In genomic region chr2:73660566-73661134, GRCm38 (mm10) we compare ENCODE assay signal across 8 mouse cellular contexts.
DNase-seq lines count a peak whose midpoint lies in the region; ATAC-seq and TF ChIP-seq lines count a peak whose summit lies in the region.

No protein-coding gene starts in this region.

- TF ChIP-seq POLR2A in MEL (IDR thresholded peaks at IDR 0.05; ENCODE audit: control insufficient read depth in 1 of 2, insufficient read depth in 1 of 2, low read depth in 1 of 2, low read length in 2 of 2, poor library complexity in 1 of 2), result no peak

- peak overlapping the region; percentile 69 for H3K4me2 ChIP-seq in heart, embryonic 15.5 days
- H3K4me2 ChIP-seq in forebrain, embryonic 15.5 days (replicated peaks), result peak overlapping the region; percentile 27; the same call in 1 of the 2 replicates
- H3K4me2 ChIP-seq in midbrain, embryonic 12.5 days (replicated peaks), result peak overlapping the region; percentile 39

- no peak for ATAC-seq in heart, embryonic 15.5 days (replicated peaks; ENCODE audit: insufficient number of reproducible peaks, insufficient read depth, low FRiP score, low read depth)
- ATAC-seq in forebrain, embryonic 15.5 days (replicated peaks), result peak; percentile 47; the same call in 1 of the 2 replicates
- peak; percentile 17; the same call in 1 of the 2 replicates for ATAC-seq in midbrain, embryonic 12.5 days (ENCODE audit: low FRiP score, low read depth)

- no peak for DNase-seq in heart, adult 18-20 months
- DNase-seq in MEL (ENCODE audit: low read depth, low spot score), result no peak
- DNase-seq in spleen, adult 18-20 months, result no peak
- DNase-seq in adrenal gland, postnatal 36 days, result no peak
- DNase-seq in retina, postnatal 1 day, result no peak

- TF ChIP-seq EP300 in MEL (IDR thresholded peaks at IDR 0.05; ENCODE audit: low read depth in 1 of 2, low read length in 2 of 2), result no peak

- TF ChIP-seq RAD21 in MEL (IDR thresholded peaks at IDR 0.05; ENCODE audit: low read depth, low read length), result no peak

- no peak overlapping the region for H3K27ac ChIP-seq in heart, embryonic 15.5 days
- no peak overlapping the region for H3K27ac ChIP-seq in MEL (ENCODE audit: control insufficient read depth, low read depth, low read length)
- no peak overlapping the region for H3K27ac ChIP-seq in forebrain, embryonic 15.5 days (replicated peaks)
- peak overlapping the region; percentile 63 for H3K27ac ChIP-seq in midbrain, embryonic 12.5 days (replicated peaks)

- no peak overlapping the region for H3K9ac ChIP-seq in heart, embryonic 15.5 days
- H3K9ac ChIP-seq in MEL (ENCODE audit: control insufficient read depth, low read depth, low read length, poor library complexity, severe bottlenecking), result peak overlapping the region; percentile 7
- H3K9ac ChIP-seq in forebrain, embryonic 15.5 days (replicated peaks), result no peak overlapping the region
- H3K9ac ChIP-seq in midbrain, embryonic 12.5 days (replicated peaks), result no peak overlapping the region

- 87% methylated on average over 11 of the region's 11 CpGs for whole genome bisulfite sequencing in heart, embryonic 15.5 days
- 87% methylated on average over 11 of the region's 11 CpGs for WGBS in forebrain, embryonic 15.5 days
- 88% methylated on average over 11 of the region's 11 CpGs for WGBS in midbrain, embryonic 12.5 days

- H3K4me1 ChIP-seq in heart, embryonic 15.5 days (replicated peaks), result peaks cover 20% of the 10 kb centered on the region
- no peaks in the 10 kb centered on the region for H3K4me1 ChIP-seq in MEL (ENCODE audit: control insufficient read depth in 1 of 2, insufficient read depth in 2 of 2, low read length in 2 of 2)
- peaks cover 30% of the 10 kb centered on the region for H3K4me1 ChIP-seq in forebrain, embryonic 15.5 days
- peaks cover 38% of the 10 kb centered on the region for H3K4me1 ChIP-seq in midbrain, embryonic 12.5 days

- no peak for TF ChIP-seq CTCF in MEL (IDR thresholded peaks at IDR 0.05 in 2 of 3, conservative IDR thresholded peaks at IDR 0.05 in 1 of 3; ENCODE audit: control insufficient read depth in 1 of 3, insufficient read depth in 1 of 3, low read depth in 2 of 3, low read length in 3 of 3, poor library complexity in 1 of 3, severe bottlenecking in 1 of 3)

- no peaks in the 10 kb centered on the region for H3K36me3 ChIP-seq in heart, embryonic 15.5 days
- no peaks in the 10 kb centered on the region for H3K36me3 ChIP-seq in MEL (ENCODE audit: control insufficient read depth in 1 of 2, insufficient read depth in 2 of 2, low read length in 2 of 2)
- no peaks in the 10 kb centered on the region for H3K36me3 ChIP-seq in forebrain, embryonic 15.5 days
- no peaks in the 10 kb centered on the region for H3K36me3 ChIP-seq in midbrain, embryonic 12.5 days

- H3K9me3 ChIP-seq in heart, embryonic 15.5 days (replicated peaks), result no peaks in the 10 kb centered on the region
- no peaks in the 10 kb centered on the region for H3K9me3 ChIP-seq in MEL (replicated peaks; ENCODE audit: insufficient read depth, low read length)
- H3K9me3 ChIP-seq in forebrain, embryonic 15.5 days, result no peaks in the 10 kb centered on the region
- no peaks in the 10 kb centered on the region for H3K9me3 ChIP-seq in midbrain, embryonic 12.5 days

- H3K4me3 ChIP-seq in heart, embryonic 15.5 days, result peak overlapping the region; percentile 44
- peak overlapping the region; percentile 13 to 21; a peak in 2 of 4 replicates for H3K4me3 ChIP-seq in MEL (ENCODE audit: control insufficient read depth in 1 of 2, insufficient read depth in 1 of 2, low read depth in 2 of 2, low read length in 2 of 2)
- H3K4me3 ChIP-seq in forebrain, embryonic 15.5 days, result no peak overlapping the region
- H3K4me3 ChIP-seq in midbrain, embryonic 12.5 days, result 0 out of 2 replicates have a peak overlapping the region, but pooled peaks have one; percentile 7

- no peaks in the 10 kb centered on the region for H3K27me3 ChIP-seq in heart, embryonic 15.5 days
- no peaks in the 10 kb centered on the region for H3K27me3 ChIP-seq in MEL (ENCODE audit: control insufficient read depth in 1 of 2, insufficient read depth in 2 of 2, low read length in 2 of 2)
- H3K27me3 ChIP-seq in forebrain, embryonic 15.5 days, result no peaks in the 10 kb centered on the region
- no peaks in the 10 kb centered on the region for H3K27me3 ChIP-seq in midbrain, embryonic 12.5 days

- no peaks in the 10 kb centered on the region for H3K79me2 ChIP-seq in MEL (ENCODE audit: control insufficient read depth, insufficient read depth, low read length, poor library complexity)

TF ChIP-seq in MEL, 35 proteins besides CTCF, POLR2A, EP300 and RAD21:
- TF ChIP-seq GABPA (IDR thresholded peaks at IDR 0.05; ENCODE audit: low read depth, low read length) (no peak), MYB (IDR thresholded peaks at IDR 0.05; ENCODE audit: low read depth, low read length) (no peak), MEF2A (IDR thresholded peaks at IDR 0.05; ENCODE audit: extremely low read depth, insufficient replicate concordance, low read depth, low read length, poor library complexity, severe bottlenecking) (no peak), NELFE (IDR thresholded peaks at IDR 0.05; ENCODE audit: low read depth, low read length) (no peak), RCOR1 (IDR thresholded peaks at IDR 0.05; ENCODE audit: low read depth, low read length) (no peak), SIN3A (IDR thresholded peaks at IDR 0.05; ENCODE audit: low read length) (no peak), MAZ (IDR thresholded peaks at IDR 0.05; ENCODE audit: low read depth, low read length) (no peak), MAX (IDR thresholded peaks at IDR 0.05; ENCODE audit: low read length) (no peak), CHD1 (IDR thresholded peaks at IDR 0.05; ENCODE audit: low read depth, low read length) (no peak), TBP (IDR thresholded peaks at IDR 0.05; ENCODE audit: low read depth, low read length) (no peak), ZMIZ1 (IDR thresholded peaks at IDR 0.05; ENCODE audit: low read depth, low read length) (no peak), KAT2A (conservative IDR thresholded peaks at IDR 0.05; ENCODE audit: low read depth, low read length) (no peak), MAFK (IDR thresholded peaks at IDR 0.05; ENCODE audit: borderline replicate concordance, low read depth, low read length) (no peak), USF1 (IDR thresholded peaks at IDR 0.05; ENCODE audit: low read depth, low read length) (no peak), TAL1 (IDR thresholded peaks at IDR 0.05; ENCODE audit: low read length) (no peak), POLR2AphosphoS2 (IDR thresholded peaks at IDR 0.05; ENCODE audit: low read length) (no peak), TCF12 (IDR thresholded peaks at IDR 0.05; ENCODE audit: low read depth, low read length) (no peak), NRF1 (IDR thresholded peaks at IDR 0.05; ENCODE audit: insufficient read depth, low read depth, low read length, poor library complexity, severe bottlenecking) (no peak)
